Mouse (Mus musculus) heart, postnatal 0 days (tissue): Measurements from ENCODE around the gene Fam129c. TPM values are rescaled to one million over a fixed set of nuclear protein-coding genes. Genes with fewer than 3 reads are reported as not detected.

Experiments
- ATAC-seq: fragments of 200-750 bp; cut with Nextera tagmentation; 2 replicates; pipeline ENCODE4 v1.8.0; 2017; ENCODE audit warnings: low read depth, moderate number of reproducible peaks, moderate library complexity; ENCODE audit not compliant: insufficient read depth
- DNase-seq: peaks from one replicate; pipeline ENCODE4 v3.0.0-alpha.2; 2016; ENCODE audit warnings: low spot score
- H3K27ac ChIP-seq: fragments of 300-500 bp; sonication (generic); 2 replicates; pipeline ENCODE4 v1.5.1; 2014; ENCODE audit warnings: low read depth, mild to moderate bottlenecking
- H3K27me3 ChIP-seq: fragments of 300-500 bp; sonication (generic); 2 replicates; pipeline ENCODE4 v1.6.1; 2014; ENCODE audit warnings: low read length, mixed read lengths; ENCODE audit not compliant: control insufficient read depth, insufficient read depth
- H3K36me3 ChIP-seq: fragments of 300-500 bp; sonication (generic); replicated peaks from 2 replicates; pipeline ENCODE4 v1.6.1; 2014; ENCODE audit warnings: low read length, mixed read lengths; ENCODE audit not compliant: control insufficient read depth, insufficient read depth
- H3K4me1 ChIP-seq: fragments of 300-500 bp; sonication (generic); 2 replicates; pipeline ENCODE4 v1.6.1; 2014; ENCODE audit warnings: antibody characterized with exemption; ENCODE audit not compliant: control insufficient read depth, insufficient read depth
- H3K4me2 ChIP-seq: fragments of 300-500 bp; sonication (generic); 2 replicates; pipeline ENCODE4 v1.6.1; 2014; ENCODE audit warnings: low read depth, mild to moderate bottlenecking, low read length, moderate library complexity
- H3K4me3 ChIP-seq: fragments of 300-500 bp; sonication (generic); 2 replicates; pipeline ENCODE4 v1.5.1; 2014; ENCODE audit warnings: low read depth, low read length
- H3K9ac ChIP-seq: fragments of 300-500 bp; sonication (generic); replicated peaks from 2 replicates; pipeline ENCODE4 v1.6.1; 2014; ENCODE audit warnings: low read depth, low read length, mixed read lengths
- H3K9me3 ChIP-seq: fragments of 300-500 bp; sonication (generic); replicated peaks from 2 replicates; pipeline ENCODE4 v1.6.1; 2016; ENCODE audit warnings: low read length; ENCODE audit not compliant: control insufficient read depth
- CTCF ChIP-seq: IDR thresholded peaks from 2 replicates; pipeline ENCODE4 v1.5.1; 2016; ENCODE audit warnings: antibody characterized with exemption, control low read depth, low read depth
- EP300 ChIP-seq: IDR thresholded peaks from 2 replicates; pipeline ENCODE4 v1.6.1; 2016; ENCODE audit warnings: antibody characterized with exemption, low read depth
- WGBS: fragments of 180-500 bp; shearing (Covaris S2); extraction: QIAGEN DNeasy Blood & Tissue Kit; methylation state at CpG from one replicate; pipeline ENCODE4 v1.1.7; 2014; 5-methylcytosine and 5-hydroxymethylcytosine counted together
- microRNA-seq: library from miRNA; unstranded; fragments of <30 nt; microRNA quantifications from one replicate; pipeline ENCODE4, GENCODE M21; 2016
- polyA plus RNA-seq: library from polyadenylated mRNA; unstranded; fragments of >200 nt; fragmentation: Nextera tagmentation; extraction: Ambion mirVana; gene quantifications from 2 replicates; pipeline ENCODE4 v1.2.1, GENCODE M21; 2015
- total RNA-seq: library from RNA; depleted of rRNA; stranded (reverse); fragments of >200 nt; gene quantifications from 2 replicates; pipeline ENCODE4 v1.2.3, GENCODE M21; 2014; ENCODE audit warnings: low replicate concordance; rRNA removed

The Fam129c gene
- total and polyA plus RNA-seq, 2 experiments from 2014 or later, result 0.59 to 12.6 TPM

DNA sequence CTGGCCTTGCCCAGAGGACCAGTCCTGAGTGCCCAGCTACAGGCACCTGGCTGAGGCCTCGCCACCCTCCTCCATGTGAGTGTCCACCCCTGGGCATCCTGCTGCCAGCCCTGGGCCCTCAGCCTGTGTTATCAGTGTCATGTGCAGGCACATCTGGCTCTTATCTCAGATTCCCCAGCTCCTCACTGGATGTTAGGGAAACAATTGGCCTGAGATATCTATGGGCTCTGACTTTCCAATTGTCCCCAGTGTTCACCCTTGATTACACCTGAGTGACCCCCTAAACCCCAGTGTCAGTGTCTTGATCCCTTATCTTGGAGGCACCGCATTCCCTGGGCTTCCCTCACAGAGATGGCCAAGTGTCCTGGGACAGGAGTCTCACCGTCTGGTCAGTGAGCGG is 41.9 kb downstream of the Fam129c start:
- WGBS, result 60% methylated on average over 4 of the region's 4 CpGs
- H3K4me3 ChIP-seq, result no peak overlapping the region
- ATAC-seq, result no peak

DNA sequence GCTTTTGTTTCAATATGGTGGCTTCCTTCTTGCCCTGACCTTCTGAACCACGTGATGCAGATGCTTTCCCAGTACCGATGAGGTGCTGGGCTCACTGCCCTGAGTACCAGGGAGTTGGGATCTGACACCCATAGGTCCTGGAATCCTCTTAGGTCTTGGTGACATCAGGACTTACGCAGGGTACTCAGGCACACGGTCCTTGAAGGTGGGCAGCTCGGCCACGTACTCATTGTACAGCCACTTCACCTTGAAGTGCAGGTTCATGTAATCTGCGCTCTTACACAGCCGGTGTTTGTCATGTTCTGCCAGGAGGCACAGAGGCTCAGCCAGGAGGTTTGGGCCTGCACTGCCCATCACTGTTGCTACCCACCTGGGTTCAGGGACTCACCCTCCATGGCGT is 48.1 kb downstream of the Fam129c start:
- Histone ChIP-seq H3K36me3 (no peaks in the 10 kb centered on the region), H3K27me3 (no peaks in the 10 kb centered on the region), H3K9ac (no peak overlapping the region), H3K9me3 (no peaks in the 10 kb centered on the region), H3K4me3 (no peak overlapping the region), H3K4me1 (no peaks in the 10 kb centered on the region), H3K4me2 (no peak overlapping the region), H3K27ac (no peak overlapping the region)
- WGBS, result 68% methylated on average over 9 of the region's 9 CpGs
- DNase-seq (no peak), ATAC-seq (no peak)
- no peak for TF ChIP-seq EP300
- no peak for TF ChIP-seq CTCF

More for the DNA sequence above, 41.9 kb downstream of the Fam129c start:
- Histone ChIP-seq H3K4me2 (no peak overlapping the region), H3K36me3 (no peaks in the 10 kb centered on the region), H3K27me3 (peaks cover 9% of the 10 kb centered on the region), H3K27ac (no peak overlapping the region), H3K9me3 (no peaks in the 10 kb centered on the region), H3K9ac (no peak overlapping the region), H3K4me1 (0 out of 2 replicates have a peak, but pooled peaks cover 1% of the 10 kb centered on the region)
- no peak for DNase-seq
- TF ChIP-seq CTCF, result no peak
- no peak for TF ChIP-seq EP300

DNA sequence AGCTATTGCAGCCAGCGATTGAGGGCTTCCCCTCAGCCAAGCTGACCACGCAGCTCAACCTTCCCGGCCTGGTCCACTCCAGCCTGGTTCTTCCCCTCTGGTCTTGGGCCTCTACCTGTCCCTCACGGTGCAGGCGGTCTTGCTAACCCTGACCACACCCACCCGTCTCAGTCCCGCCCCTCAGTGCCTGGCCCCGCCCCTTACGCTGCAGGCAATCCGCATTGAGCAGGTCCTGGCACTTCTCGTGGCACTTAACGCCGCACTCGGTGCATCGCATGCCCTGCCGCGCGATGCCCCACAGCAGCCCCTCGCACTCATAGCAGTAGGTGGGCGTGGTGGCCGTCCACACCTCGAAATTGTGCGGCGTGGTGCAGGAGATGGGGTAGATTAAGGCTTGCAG is 57.2 kb downstream of the Fam129c start:
- H3K4me2 ChIP-seq, result no peak overlapping the region
- H3K9ac ChIP-seq, result no peak overlapping the region
- no peak for TF ChIP-seq EP300
- no peak for TF ChIP-seq CTCF
- no peak overlapping the region for H3K27ac ChIP-seq
- no peaks in the 10 kb centered on the region for H3K36me3 ChIP-seq
- no peaks in the 10 kb centered on the region for H3K9me3 ChIP-seq
- no peak for ATAC-seq
- WGBS, result 2% methylated on average over 24 of the region's 24 CpGs
- DNase-seq, result no peak
- peaks cover 58% of the 10 kb centered on the region for H3K27me3 ChIP-seq
- H3K4me3 ChIP-seq, result no peak overlapping the region
- H3K4me1 ChIP-seq, result no peaks in the 10 kb centered on the region

Small RNA genes within 50 kb of the gene (microRNA-seq; reads per million reads assigned to microRNA genes)
- not detected for gene Mir6769b

Other genes with a start within 250 kb of the Fam129c start
- 91.3 and 127 TPM in 2 replicates for gene Use1, start 230.8 kb upstream of the Fam129c start, total RNA-seq
- gene Use1, start 230.8 kb upstream of the Fam129c start, polyA plus RNA-seq, result 94.8 and 107 TPM in 2 replicates
- gene Ocel1, start 226.3 kb upstream of the Fam129c start, total RNA-seq, result 10.2 and 10.6 TPM in 2 replicates
- 5.7 and 5.9 TPM in 2 replicates for gene Ocel1, start 226.3 kb upstream of the Fam129c start, polyA plus RNA-seq
- gene Nr2f6, start 215.7 kb upstream of the Fam129c start, total RNA-seq, result 162 and 174 TPM in 2 replicates
- 38.3 and 40.5 TPM in 2 replicates for gene Nr2f6, start 215.7 kb upstream of the Fam129c start, polyA plus RNA-seq
- 23.9 and 47.3 TPM in 2 replicates for gene Ushbp1, start 201.8 kb upstream of the Fam129c start, total RNA-seq
- gene Ushbp1, start 201.8 kb upstream of the Fam129c start, polyA plus RNA-seq, result 21.6 and 22.1 TPM in 2 replicates
- gene Babam1, start 200.8 kb upstream of the Fam129c start, total RNA-seq, result 99.2 and 155 TPM in 2 replicates
- gene Babam1, start 200.8 kb upstream of the Fam129c start, polyA plus RNA-seq, result 60.2 and 62.5 TPM in 2 replicates
- 9.5 and 12.1 TPM in 2 replicates for gene Ankle1, start 191.6 kb upstream of the Fam129c start, total RNA-seq
- gene Ankle1, start 191.6 kb upstream of the Fam129c start, polyA plus RNA-seq, result 4.4 and 5.4 TPM in 2 replicates
- gene Abhd8, start 134.0 kb upstream of the Fam129c start, total RNA-seq, result 57.7 and 69.8 TPM in 2 replicates
- 32.8 and 36.6 TPM in 2 replicates for gene Abhd8, start 134.0 kb upstream of the Fam129c start, polyA plus RNA-seq
- 169 and 188 TPM in 2 replicates for gene Mrpl34, start 132.7 kb upstream of the Fam129c start, total RNA-seq
- 284 and 320 TPM in 2 replicates for gene Mrpl34, start 132.7 kb upstream of the Fam129c start, polyA plus RNA-seq
- 73.5 and 89.9 TPM in 2 replicates for gene Dda1, start 128.4 kb upstream of the Fam129c start, total RNA-seq
- 62.7 and 66.4 TPM in 2 replicates for gene Dda1, start 128.4 kb upstream of the Fam129c start, polyA plus RNA-seq
- gene Ano8, start 111.7 kb upstream of the Fam129c start, total RNA-seq, result 10.8 and 15.0 TPM in 2 replicates
- 0.74 and 0.93 TPM in 2 replicates for gene Ano8, start 111.7 kb upstream of the Fam129c start, polyA plus RNA-seq
- gene Gtpbp3, start 109.5 kb upstream of the Fam129c start, total RNA-seq, result 21.1 and 36.7 TPM in 2 replicates
- 10.3 and 11.3 TPM in 2 replicates for gene Gtpbp3, start 109.5 kb upstream of the Fam129c start, polyA plus RNA-seq
- gene Plvap, start 85.9 kb upstream of the Fam129c start, total RNA-seq, result 51.6 and 95.2 TPM in 2 replicates
- gene Plvap, start 85.9 kb upstream of the Fam129c start, polyA plus RNA-seq, result 63.4 and 64.8 TPM in 2 replicates
- gene Ccdc194, start 71.9 kb upstream of the Fam129c start, total RNA-seq, result 1.1 TPM in 1 of 2 replicates, not detected in the other
- 0.12 and 0.14 TPM in 2 replicates for gene Ccdc194, start 71.9 kb upstream of the Fam129c start, polyA plus RNA-seq
- 101 and 109 TPM in 2 replicates for gene Bst2, start 60.2 kb upstream of the Fam129c start, total RNA-seq
- gene Bst2, start 60.2 kb upstream of the Fam129c start, polyA plus RNA-seq, result 42.9 and 43.3 TPM in 2 replicates
- gene Mvb12a, start 54.7 kb upstream of the Fam129c start, total RNA-seq, result 47.6 and 61.5 TPM in 2 replicates
- gene Mvb12a, start 54.7 kb upstream of the Fam129c start, polyA plus RNA-seq, result 54.4 and 55.3 TPM in 2 replicates
- 0.08 TPM in 1 of 2 replicates, not detected in the other for gene Tmem221, start 38.8 kb upstream of the Fam129c start, total RNA-seq
- 0.23 and 0.37 TPM in 2 replicates for gene Tmem221, start 38.8 kb upstream of the Fam129c start, polyA plus RNA-seq
- gene Nxnl1, start 31.0 kb upstream of the Fam129c start, total RNA-seq, result 0.50 TPM in 1 of 2 replicates, not detected in the other
- gene Nxnl1, start 31.0 kb upstream of the Fam129c start, polyA plus RNA-seq, result 0.12 TPM in 2 replicates
- 68.4 and 178 TPM in 2 replicates for gene Slc27a1, start 28.8 kb upstream of the Fam129c start, total RNA-seq
- gene Slc27a1, start 28.8 kb upstream of the Fam129c start, polyA plus RNA-seq, result 62.1 and 68.5 TPM in 2 replicates
- 333 and 425 TPM in 2 replicates for gene Pgls, start 5.5 kb upstream of the Fam129c start, total RNA-seq
- gene Pgls, start 5.5 kb upstream of the Fam129c start, polyA plus RNA-seq, result 210 and 212 TPM in 2 replicates
- gene Colgalt1, start 13.3 kb downstream of the Fam129c start, total RNA-seq, result 84.1 and 108 TPM in 2 replicates
- 32.7 and 35.4 TPM in 2 replicates for gene Colgalt1, start 13.3 kb downstream of the Fam129c start, polyA plus RNA-seq
- 0.57 and 1.2 TPM in 2 replicates for gene Unc13a, start 74.1 kb downstream of the Fam129c start, total RNA-seq
- gene Unc13a, start 74.1 kb downstream of the Fam129c start, polyA plus RNA-seq, result 0.51 and 0.60 TPM in 2 replicates
- 14.6 and 16.9 TPM in 2 replicates for gene Jak3, start 78.6 kb downstream of the Fam129c start, total RNA-seq
- gene Jak3, start 78.6 kb downstream of the Fam129c start, polyA plus RNA-seq, result 5.7 and 5.8 TPM in 2 replicates
- not detected in 2 replicates for gene Insl3, start 91.6 kb downstream of the Fam129c start, total RNA-seq
- gene Insl3, start 91.6 kb downstream of the Fam129c start, polyA plus RNA-seq, result 1.5 and 2.4 TPM in 2 replicates
- 8.7 TPM in 2 replicates for gene B3gnt3, start 104.1 kb downstream of the Fam129c start, total RNA-seq
- gene B3gnt3, start 104.1 kb downstream of the Fam129c start, polyA plus RNA-seq, result 6.4 TPM in 2 replicates
- 0.04 and 1.1 TPM in 2 replicates for gene Fcho1, start 128.1 kb downstream of the Fam129c start, total RNA-seq
- gene Fcho1, start 128.1 kb downstream of the Fam129c start, polyA plus RNA-seq, result 0.92 and 1.4 TPM in 2 replicates